Mouse (Mus musculus) liver, adult 2 months (tissue): ENCODE results near the gene Upk3b. TPM values are rescaled to one million over a fixed set of nuclear protein-coding genes. Genes with fewer than 3 reads are reported as not detected.
"Not testable (repeated sequence)": the region's sequence is repeated elsewhere in the genome, so short reads cannot be mapped to it uniquely, and the experiment has no call there.

Experiments
- DNase-seq: peaks from one replicate; pipeline ENCODE4 v3.0.0-alpha.2; 2011; ENCODE audit warnings: low read depth, low spot score; ENCODE audit errors: extremely low read depth
- H3K27ac ChIP-seq: fragments of 200-500 bp; replicated peaks from 2 replicates; pipeline ENCODE4 v1.5.1; 2012; ENCODE audit warnings: low read depth, mild to moderate bottlenecking, control low read depth, inconsistent platforms, low read length; ENCODE audit not compliant: insufficient read depth
- H3K27me3 ChIP-seq: fragments of 200-500 bp; 2 replicates; pipeline ENCODE4 v1.6.1; 2012; ENCODE audit warnings: mild to moderate bottlenecking, moderate library complexity, low read length, inconsistent platforms; ENCODE audit not compliant: control insufficient read depth, insufficient read depth
- H3K36me3 ChIP-seq: fragments of 200-500 bp; 2 replicates; pipeline ENCODE4 v1.6.1; 2012; ENCODE audit warnings: low read length, inconsistent platforms; ENCODE audit not compliant: control insufficient read depth, insufficient read depth
- H3K4me1 ChIP-seq: fragments of 200-500 bp; 2 replicates; pipeline ENCODE4 v1.6.1; 2011; ENCODE audit warnings: low read length; ENCODE audit not compliant: control insufficient read depth, insufficient read depth
- H3K4me3 ChIP-seq: fragments of 200-500 bp; 2 replicates; pipeline ENCODE4 v1.5.1; 2011; ENCODE audit warnings: low read depth, mild to moderate bottlenecking, control low read depth, low read length, moderate library complexity; ENCODE audit not compliant: insufficient read depth
- H3K79me2 ChIP-seq: fragments of 200-500 bp; 2 replicates; pipeline ENCODE4 v1.6.1; 2012; ENCODE audit warnings: inconsistent platforms, mild to moderate bottlenecking, low read length, moderate library complexity; ENCODE audit not compliant: control insufficient read depth, insufficient read depth
- H3K9ac ChIP-seq: fragments of 200-500 bp; 2 replicates; pipeline ENCODE4 v1.6.1; 2012; ENCODE audit warnings: low read depth, mild to moderate bottlenecking, control low read depth, inconsistent platforms, low read length
- CTCF ChIP-seq: fragments of 200-500 bp; IDR thresholded peaks from 2 replicates; pipeline ENCODE4 v1.5.1; 2011; ENCODE audit warnings: low read depth, low read length, control low read depth
- POLR2A ChIP-seq: fragments of 200-500 bp; IDR thresholded peaks from 2 replicates; pipeline ENCODE4 v1.6.1; 2011; ENCODE audit warnings: low read length, control low read depth; ENCODE audit not compliant: insufficient read depth; ENCODE audit errors: extremely low read depth
- WGBS: fragments of 180-500 bp; shearing (Covaris S2); methylation state at CpG from one replicate; pipeline ENCODE4 v1.1.7; 2018; 5-methylcytosine and 5-hydroxymethylcytosine counted together
- polyA plus RNA-seq: library from polyadenylated mRNA; depleted of rRNA; stranded (reverse); fragments of >200 nt; gene quantifications from 2 replicates; pipeline ENCODE4 v1.2.3, GENCODE M21; 2012
- total RNA-seq: library from RNA; depleted of rRNA; stranded (reverse); fragments of >200 nt; gene quantifications from 2 replicates; pipeline ENCODE4 v1.2.3, GENCODE M21; 2014

Gene Upk3b
- total and polyA plus RNA-seq, 2 experiments = 0.55 to 1.3 TPM

DNA sequence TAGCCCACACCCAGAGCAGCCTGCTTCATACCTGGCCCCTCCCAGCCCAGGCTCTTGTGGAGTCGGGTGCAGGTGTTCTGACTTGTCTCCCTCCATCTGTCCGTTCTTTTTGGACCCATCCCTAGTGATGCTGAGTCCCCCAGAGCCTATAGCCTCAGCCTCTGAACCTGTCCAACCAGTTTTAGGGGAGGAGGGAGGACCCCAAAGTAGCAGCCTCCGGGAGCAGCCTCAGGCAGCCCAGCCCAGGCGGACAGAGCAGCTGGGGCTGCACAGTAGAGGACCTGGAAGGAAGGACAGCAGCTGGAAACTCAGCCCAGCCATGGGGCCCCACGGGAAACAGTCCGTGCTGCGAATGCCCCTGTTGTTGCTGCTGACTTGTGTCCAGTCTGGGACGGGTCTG lies 18.8 kb downstream of the Upk3b start:
- H3K27me3 ChIP-seq = no peaks in the 10 kb centered on the region
- no peaks in the 10 kb centered on the region for H3K36me3 ChIP-seq
- H3K27ac ChIP-seq = no peak overlapping the region
- no peaks in the 10 kb centered on the region for H3K4me1 ChIP-seq
- no peak overlapping the region for H3K4me3 ChIP-seq
- TF ChIP-seq POLR2A (no peak), CTCF (no peak)
- H3K9ac ChIP-seq = no peak overlapping the region
- 28% methylated on average over 8 of the region's 8 CpGs for WGBS
- no peaks in the 10 kb centered on the region for H3K79me2 ChIP-seq
- DNase-seq = no peak

GRCm38 (mm10) chr5:136061567-136061966 lies 23.3 kb downstream of the Upk3b start:
- WGBS = 20% methylated on average over 12 of the region's 12 CpGs
- Histone ChIP-seq H3K27ac (no peak overlapping the region), H3K79me2 (no peaks in the 10 kb centered on the region), H3K9ac (no peak overlapping the region), H3K27me3 (no peaks in the 10 kb centered on the region), H3K36me3 (no peaks in the 10 kb centered on the region), H3K4me1 (no peaks in the 10 kb centered on the region), H3K4me3 (no peak overlapping the region)
- TF ChIP-seq CTCF = peak; percentile 88
- TF ChIP-seq POLR2A = no peak
- DNase-seq = peak; percentile 13

DNA sequence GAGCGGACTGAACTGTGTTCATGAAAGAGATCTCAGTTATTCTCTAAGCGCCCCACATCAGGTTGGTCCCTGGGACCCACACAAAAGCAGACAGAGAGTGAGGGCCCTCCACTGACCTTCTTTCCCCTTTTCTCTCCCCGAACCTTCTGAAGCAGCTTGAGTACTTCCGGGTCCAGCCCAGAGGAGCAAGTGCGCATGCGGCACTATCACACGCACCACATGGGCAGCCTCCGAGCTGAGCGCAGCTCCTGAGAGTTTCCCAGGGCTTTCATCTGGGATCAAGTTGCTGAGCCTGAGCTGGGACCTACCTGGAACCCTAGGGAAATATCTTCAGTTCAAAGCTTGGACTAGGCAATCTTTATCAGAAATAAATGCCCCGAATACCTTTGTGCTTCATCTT lies 25.6 kb downstream of the Upk3b start:
- Histone ChIP-seq H3K27ac (no peak overlapping the region), H3K27me3 (no peaks in the 10 kb centered on the region), H3K36me3 (no peaks in the 10 kb centered on the region), H3K4me1 (no peaks in the 10 kb centered on the region), H3K9ac (no peak overlapping the region), H3K79me2 (no peaks in the 10 kb centered on the region), H3K4me3 (no peak overlapping the region)
- WGBS = 91% methylated on average over 10 of the region's 10 CpGs
- no peak for TF ChIP-seq CTCF
- no peak for TF ChIP-seq POLR2A
- no peak for DNase-seq

GRCm38 (mm10) chr5:136066404-136067148 lies 28.3 kb downstream of the Upk3b start:
- 64% methylated on average over 11 of the region's 11 CpGs for WGBS
- not testable (repeated sequence) for H3K79me2 ChIP-seq, DNase-seq, H3K27me3 ChIP-seq, H3K9ac ChIP-seq, H3K4me3 ChIP-seq, H3K27ac ChIP-seq, H3K36me3 ChIP-seq, H3K4me1 ChIP-seq

GRCm38 (mm10) chr5:136069411-136069810 lies 31.1 kb downstream of the Upk3b start:
- no peak for DNase-seq
- Histone ChIP-seq H3K27ac (no peak overlapping the region), H3K4me1 (no peaks in the 10 kb centered on the region), H3K36me3 (no peaks in the 10 kb centered on the region), H3K27me3 (no peaks in the 10 kb centered on the region), H3K9ac (no peak overlapping the region), H3K79me2 (no peaks in the 10 kb centered on the region), H3K4me3 (no peak overlapping the region)
- WGBS = 66% methylated on average over 2 of the region's 2 CpGs
- TF ChIP-seq CTCF (no peak), POLR2A (no peak)

- H3K27ac ChIP-seq = no peak overlapping the region
- H3K27me3 ChIP-seq = no peaks in the 10 kb centered on the region
- H3K9ac ChIP-seq = no peak overlapping the region
- H3K79me2 ChIP-seq = no peaks in the 10 kb centered on the region
- no peaks in the 10 kb centered on the region for H3K4me1 ChIP-seq
- WGBS = 63% methylated on average over 6 of the region's 6 CpGs
- no peak for TF ChIP-seq CTCF
- TF ChIP-seq POLR2A = no peak
- no peaks in the 10 kb centered on the region for H3K36me3 ChIP-seq
- no peak overlapping the region for H3K4me3 ChIP-seq
- DNase-seq = no peak
Observed at GRCm38 (mm10) chr5:136073051-136073450, 34.8 kb downstream of the Upk3b start.
